Mouse (Mus musculus) liver, embryonic 11.5 days (tissue): ENCODE data around the gene Sqor. TPM values are rescaled to one million over a fixed set of nuclear protein-coding genes. Genes with fewer than 3 reads are reported as not detected.

Experiments used
- ATAC-seq: fragments of 200-750 bp; cut with Nextera tagmentation; replicated peaks from 2 replicates; pipeline ENCODE4 v1.8.0; 2017; ENCODE audit warnings: moderate number of reproducible peaks, mild to moderate bottlenecking, moderate TSS enrichment, moderate library complexity; ENCODE audit not compliant: low FRiP score
- DNase-seq: peaks from one replicate; pipeline ENCODE4 v3.0.0-alpha.2; 2017; ENCODE audit warnings: low spot score
- H3K27ac ChIP-seq: fragments of 300-500 bp; sonication (generic); 2 replicates; pipeline ENCODE4 v1.5.1; 2014; ENCODE audit warnings: mild to moderate bottlenecking, low read depth, low read length, control low read depth
- H3K27me3 ChIP-seq: fragments of 300-500 bp; sonication (generic); replicated peaks from 2 replicates; pipeline ENCODE4 v1.6.1; 2014; ENCODE audit warnings: low read length, mixed read lengths; ENCODE audit not compliant: control insufficient read depth, insufficient read depth
- H3K36me3 ChIP-seq: fragments of 300-500 bp; sonication (generic); 2 replicates; pipeline ENCODE4 v1.6.1; 2014; ENCODE audit warnings: mild to moderate bottlenecking, low read length, moderate library complexity, mixed read lengths; ENCODE audit not compliant: control insufficient read depth, insufficient read depth
- H3K4me1 ChIP-seq: fragments of 300-500 bp; sonication (generic); replicated peaks from 2 replicates; pipeline ENCODE4 v1.6.1; 2014; ENCODE audit warnings: low read length, mixed read lengths; ENCODE audit not compliant: control insufficient read depth, insufficient read depth
- H3K4me2 ChIP-seq: fragments of 300-500 bp; sonication (generic); 2 replicates; pipeline ENCODE4 v1.6.1; 2014; ENCODE audit warnings: mild to moderate bottlenecking, control low read depth, moderate library complexity
- H3K4me3 ChIP-seq: fragments of 300-500 bp; sonication (generic); 2 replicates; pipeline ENCODE4 v1.5.1; 2014; ENCODE audit warnings: low read depth, low read length, control low read depth
- H3K9ac ChIP-seq: fragments of 300-500 bp; sonication (generic); 2 replicates; pipeline ENCODE4 v1.6.1; 2014; ENCODE audit warnings: low read depth, low read length, control low read depth
- H3K9me3 ChIP-seq: fragments of 300-500 bp; sonication (generic); 2 replicates; pipeline ENCODE4 v1.6.1; 2016; ENCODE audit warnings: low read length, inconsistent platforms, mixed read lengths; ENCODE audit not compliant: control insufficient read depth
- WGBS: fragments of 180-500 bp; shearing (Covaris S2); extraction: QIAGEN DNeasy Blood & Tissue Kit; methylation state at CpG from one replicate; pipeline ENCODE4 v1.1.7; 2014; 5-methylcytosine and 5-hydroxymethylcytosine counted together
- polyA plus RNA-seq: library from polyadenylated mRNA; unstranded; fragments of >200 nt; fragmentation: Nextera tagmentation; extraction: Ambion mirVana; gene quantifications from 2 replicates; pipeline ENCODE4 v1.2.1, GENCODE M21; 2014

Sqor gene
- polyA plus RNA-seq, 1 experiment from 2014 or later: 2.3 TPM

DNA sequence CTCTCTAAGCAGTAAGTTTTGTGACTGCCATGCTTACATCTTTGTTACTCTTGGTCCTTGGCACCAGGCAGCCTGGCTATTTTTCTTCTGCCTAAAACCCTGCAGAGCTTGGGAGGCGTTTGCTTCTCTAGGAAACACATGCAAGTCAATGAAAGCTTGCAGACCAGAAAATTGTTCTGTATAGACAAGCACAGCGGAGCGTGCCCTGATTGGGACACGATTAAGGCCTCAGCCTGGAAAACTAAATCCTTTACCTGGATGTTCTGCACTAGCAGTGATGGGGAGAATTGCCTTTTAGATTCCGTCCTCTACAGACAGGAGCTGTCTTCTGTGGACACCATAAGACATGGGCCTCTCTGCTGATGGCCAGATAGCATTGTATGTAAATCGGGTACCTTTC is 39.4 kb downstream of the Sqor start:
- Histone ChIP-seq H3K36me3 (no peaks in the 10 kb centered on the region), H3K27me3 (no peaks in the 10 kb centered on the region), H3K4me1 (no peaks in the 10 kb centered on the region), H3K9ac (no peak overlapping the region), H3K4me3 (no peak overlapping the region), H3K9me3 (no peaks in the 10 kb centered on the region), H3K27ac (no peak overlapping the region), H3K4me2 (no peak overlapping the region)
- 76% methylated on average over 6 of the region's 6 CpGs for WGBS
- no peak for ATAC-seq
- no peak for DNase-seq

GRCm38 (mm10) chr2:122806040-122806439 is 41.0 kb downstream of the Sqor start:
- no peaks in the 10 kb centered on the region for H3K27me3 ChIP-seq
- no peak overlapping the region for H3K9ac ChIP-seq
- H3K9me3 ChIP-seq: no peaks in the 10 kb centered on the region
- no peaks in the 10 kb centered on the region for H3K36me3 ChIP-seq
- DNase-seq (no peak), ATAC-seq (no peak)
- H3K4me2 ChIP-seq: no peak overlapping the region
- no peaks in the 10 kb centered on the region for H3K4me1 ChIP-seq
- H3K4me3 ChIP-seq: no peak overlapping the region
- 69% methylated on average over 3 of the region's 3 CpGs for WGBS
- H3K27ac ChIP-seq: no peak overlapping the region

GRCm38 (mm10) chr2:122809027-122809426 is 44.0 kb downstream of the Sqor start:
- WGBS: 76% methylated on average over 4 of the region's 4 CpGs
- no peak overlapping the region for H3K4me3 ChIP-seq

DNA sequence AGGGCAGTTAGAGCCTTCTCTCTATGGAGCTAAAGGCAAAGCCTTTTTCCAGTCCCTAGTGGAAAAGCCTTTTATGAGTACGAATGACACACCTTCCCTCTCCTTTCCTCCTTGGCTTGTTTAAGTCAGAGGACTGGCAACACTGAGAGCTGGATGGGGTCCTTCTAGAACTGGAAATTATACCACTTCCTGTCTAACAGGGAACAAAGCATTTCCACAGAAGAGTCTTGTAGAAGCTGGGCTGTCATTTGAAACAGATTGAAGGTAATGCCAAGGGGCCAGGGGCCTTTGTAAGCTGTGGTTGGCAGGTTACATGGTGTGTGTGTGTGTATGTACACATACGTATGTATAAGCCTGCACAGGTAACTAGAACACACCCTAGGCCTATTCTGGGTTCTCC is 51.9 kb downstream of the Sqor start:
- DNase-seq (no peak), ATAC-seq (no peak)
- Histone ChIP-seq H3K27ac (no peak overlapping the region), H3K27me3 (no peaks in the 10 kb centered on the region), H3K9ac (no peak overlapping the region), H3K4me2 (no peak overlapping the region), H3K4me1 (no peaks in the 10 kb centered on the region), H3K36me3 (no peaks in the 10 kb centered on the region), H3K4me3 (no peak overlapping the region), H3K9me3 (no peaks in the 10 kb centered on the region)
- WGBS: 71% methylated on average over 2 of the region's 2 CpGs

More at GRCm38 (mm10) chr2:122809027-122809426, 44.0 kb downstream of the Sqor start:
- Histone ChIP-seq H3K27ac (no peak overlapping the region), H3K4me2 (no peak overlapping the region), H3K27me3 (no peaks in the 10 kb centered on the region), H3K4me1 (no peaks in the 10 kb centered on the region), H3K36me3 (no peaks in the 10 kb centered on the region), H3K9me3 (no peaks in the 10 kb centered on the region), H3K9ac (no peak overlapping the region)
- DNase-seq (no peak), ATAC-seq (no peak)

DNA sequence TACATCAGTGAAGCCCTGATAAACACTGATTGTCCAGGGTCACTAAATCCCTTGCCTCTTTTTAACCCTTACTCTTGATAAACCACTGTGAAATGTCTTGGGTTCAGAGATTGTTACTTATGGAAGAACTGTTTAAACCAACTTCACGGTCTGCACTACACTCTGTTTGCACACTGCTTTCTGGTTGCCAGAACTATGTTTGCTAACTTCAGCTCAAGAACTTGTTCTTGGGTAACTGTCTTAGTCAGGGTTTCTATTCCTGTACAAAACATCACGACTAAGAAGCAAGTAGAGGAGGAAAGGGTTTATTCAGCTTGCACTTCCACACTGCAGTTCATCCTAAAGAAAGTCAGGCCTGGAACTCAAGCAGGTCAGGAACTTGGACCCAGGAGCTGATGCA is 56.2 kb downstream of the Sqor start:
- no peaks in the 10 kb centered on the region for H3K36me3 ChIP-seq
- ATAC-seq: no peak
- H3K4me2 ChIP-seq: no peak overlapping the region
- 51% methylated on average over 2 of the region's 2 CpGs for WGBS
- DNase-seq: no peak
- no peaks in the 10 kb centered on the region for H3K27me3 ChIP-seq
- H3K9ac ChIP-seq: no peak overlapping the region
- no peak overlapping the region for H3K27ac ChIP-seq
- no peak overlapping the region for H3K4me3 ChIP-seq
- H3K4me1 ChIP-seq: no peaks in the 10 kb centered on the region
- H3K9me3 ChIP-seq: no peaks in the 10 kb centered on the region

GRCm38 (mm10) chr2:122825406-122826236 is 60.6 kb downstream of the Sqor start:
- H3K4me1 ChIP-seq: no peaks in the 10 kb centered on the region
- H3K36me3 ChIP-seq: no peaks in the 10 kb centered on the region
- WGBS: 45% methylated on average over 19 of the region's 19 CpGs
- 0 out of 2 replicates have a peak, but pooled peaks have one; percentile 36 for ATAC-seq
- H3K27ac ChIP-seq: no peak overlapping the region
- no peaks in the 10 kb centered on the region for H3K9me3 ChIP-seq
- no peak overlapping the region for H3K4me3 ChIP-seq
- peak; percentile 35 for DNase-seq
- no peak overlapping the region for H3K9ac ChIP-seq
- H3K27me3 ChIP-seq: no peaks in the 10 kb centered on the region
- no peak overlapping the region for H3K4me2 ChIP-seq

DNA sequence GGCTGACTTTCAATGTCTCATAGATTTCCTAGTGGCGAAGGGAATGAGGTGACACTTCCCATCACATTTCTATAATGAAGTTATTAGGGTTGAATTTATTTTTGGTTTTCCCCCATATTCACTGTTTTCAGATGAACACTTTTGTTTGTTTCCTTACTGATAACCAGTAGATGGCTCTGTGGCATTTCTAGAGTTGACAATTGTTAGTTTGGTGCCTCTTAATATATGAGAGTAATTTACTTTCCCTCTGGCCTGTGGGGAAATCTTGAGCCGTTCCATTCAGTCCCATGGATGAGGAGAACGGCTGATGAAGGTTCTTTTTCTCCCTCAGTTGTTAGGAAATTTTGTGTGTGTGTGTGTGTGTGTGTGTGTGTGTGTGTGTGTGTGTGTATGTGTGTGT is 61.3 kb downstream of the Sqor start:
- H3K9ac ChIP-seq: no peak overlapping the region
- DNase-seq (no peak), ATAC-seq (no peak)
- no peak overlapping the region for H3K4me3 ChIP-seq
- no peaks in the 10 kb centered on the region for H3K9me3 ChIP-seq
- no peak overlapping the region for H3K27ac ChIP-seq
- WGBS: 70% methylated on average over 3 of the region's 3 CpGs
- H3K36me3 ChIP-seq: no peaks in the 10 kb centered on the region
- no peaks in the 10 kb centered on the region for H3K4me1 ChIP-seq
- no peak overlapping the region for H3K4me2 ChIP-seq
- no peaks in the 10 kb centered on the region for H3K27me3 ChIP-seq

- no peak overlapping the region for H3K9ac ChIP-seq
- 68% methylated on average over 4 of the region's 4 CpGs for WGBS
- no peaks in the 10 kb centered on the region for H3K27me3 ChIP-seq
- H3K4me1 ChIP-seq: no peaks in the 10 kb centered on the region
- ATAC-seq (no peak), DNase-seq (no peak)
- H3K9me3 ChIP-seq: no peaks in the 10 kb centered on the region
- H3K36me3 ChIP-seq: no peaks in the 10 kb centered on the region
- no peak overlapping the region for H3K4me3 ChIP-seq
- no peak overlapping the region for H3K27ac ChIP-seq
- no peak overlapping the region for H3K4me2 ChIP-seq
These were observed 89.6 kb downstream of the Sqor start for GRCm38 (mm10) chr2:122854636-122855035.

- ATAC-seq: no peak
- Histone ChIP-seq H3K4me3 (no peak overlapping the region), H3K4me2 (no peak overlapping the region), H3K4me1 (no peaks in the 10 kb centered on the region), H3K36me3 (no peaks in the 10 kb centered on the region), H3K9me3 (no peaks in the 10 kb centered on the region), H3K27me3 (no peaks in the 10 kb centered on the region), H3K9ac (no peak overlapping the region), H3K27ac (no peak overlapping the region)
- 71% methylated on average over 3 of the region's 3 CpGs for WGBS
- DNase-seq: no peak
These were observed 90.3 kb downstream of the Sqor start for GRCm38 (mm10) chr2:122855354-122855753.
